Mouse (Mus musculus) liver (tissue): ENCODE data around the gene Polr2m.
A peak's percentile ranks its signal among the peaks of the same experiment; 100 is the strongest.

Source experiments
- DNase-seq: peaks from one replicate; pipeline ENCODE4 v3.0.0-alpha.2; 2020; ENCODE audit warnings: mixed read lengths

Polr2m gene

DNA sequence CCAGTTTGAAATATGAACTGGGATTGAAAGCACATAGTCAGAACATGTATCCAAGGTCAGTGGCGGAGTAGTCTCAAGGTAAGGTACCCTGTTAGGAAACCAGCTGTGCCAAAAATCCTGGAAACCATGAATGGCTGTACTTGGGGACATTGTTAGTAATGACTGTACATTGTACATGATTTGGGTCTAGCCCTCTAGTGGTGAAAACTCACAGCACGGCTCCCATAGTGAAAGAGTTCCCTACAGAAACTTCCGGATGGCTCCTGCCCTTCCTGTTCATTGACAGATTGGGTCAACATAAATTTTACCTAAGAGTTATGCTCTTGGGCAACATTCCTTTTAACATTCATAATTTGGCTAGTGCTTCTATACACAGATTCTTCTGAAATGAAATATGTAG lies 19.6 kb downstream of the Polr2m start:
- peak; percentile 12 for DNase-seq

GRCm38 (mm10) chr9:71463072-71463667 lies 22.6 kb downstream of the Polr2m start:
- no peak for DNase-seq

- DNase-seq = no peak
Measured at GRCm38 (mm10) chr9:71456738-71457137, 29.0 kb downstream of the Polr2m start.

- DNase-seq = no peak
Measured at GRCm38 (mm10) chr9:71453917-71454316, 31.8 kb downstream of the Polr2m start.

DNA sequence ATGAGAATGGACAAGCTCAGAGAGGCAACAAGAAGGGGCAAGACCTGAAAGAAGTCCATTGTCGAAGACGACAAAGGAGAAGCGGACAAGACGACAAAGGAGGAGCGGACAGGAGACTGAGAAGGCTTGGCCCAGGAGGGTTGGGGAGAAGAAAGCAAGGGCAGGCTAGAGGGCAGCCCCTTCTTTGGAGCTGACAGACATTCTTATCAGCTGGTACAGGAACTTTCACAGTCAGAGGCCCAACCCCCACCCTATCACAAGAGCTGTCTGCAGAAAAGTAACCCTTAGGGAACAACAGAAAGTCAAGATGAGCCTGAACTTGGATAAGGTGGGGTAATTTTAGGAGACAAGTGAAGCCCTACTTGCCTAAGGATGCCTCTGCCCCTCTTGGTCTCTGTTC lies 32.4 kb downstream of the Polr2m start:
- peak; percentile 13 for DNase-seq

DNA sequence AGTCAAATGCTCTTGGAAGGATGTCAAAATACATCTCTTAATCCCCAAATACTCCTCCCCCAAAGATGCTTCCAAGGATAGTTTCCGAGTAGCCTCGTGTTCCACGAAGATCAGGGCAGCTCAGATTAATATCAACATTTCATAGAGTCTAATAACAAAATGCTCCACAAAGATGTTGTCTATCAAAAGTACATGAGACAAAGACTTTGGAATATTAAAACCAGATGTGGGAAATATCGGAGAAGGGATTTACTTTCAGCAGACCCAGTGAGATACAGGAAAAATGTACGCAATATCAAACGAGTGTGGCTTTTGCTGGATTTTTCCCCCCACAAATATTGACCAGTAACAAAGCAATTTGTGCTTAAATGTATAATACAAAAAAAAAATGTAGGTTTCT lies 35.1 kb downstream of the Polr2m start:
- no peak for DNase-seq

DNA sequence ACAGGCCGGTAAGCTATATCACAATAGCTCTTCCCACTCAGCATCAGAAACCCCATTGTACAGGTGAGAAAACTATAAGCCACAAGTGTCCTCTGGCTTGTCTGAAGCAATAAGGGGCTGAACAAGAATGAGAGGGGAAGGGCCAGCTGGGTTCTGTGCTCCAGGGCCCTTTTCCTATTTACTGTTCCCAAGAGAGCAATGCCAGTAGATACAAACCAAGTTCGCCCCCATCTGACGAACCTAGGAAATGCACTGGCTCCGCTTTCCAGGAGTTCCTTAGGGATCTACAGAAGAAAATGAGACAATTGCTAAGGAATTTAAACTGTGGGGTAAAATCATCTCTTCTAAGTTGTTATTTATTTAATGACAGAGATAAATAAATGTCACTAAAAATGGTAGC lies 38.2 kb downstream of the Polr2m start:
- peak; percentile 44 for DNase-seq

- no peak for DNase-seq
Measured at GRCm38 (mm10) chr9:71445308-71445707, 40.4 kb downstream of the Polr2m start.

GRCm38 (mm10) chr9:71438146-71438545 lies 47.6 kb downstream of the Polr2m start:
- no peak for DNase-seq
